Comparison of ENCODE assay signal across 9 mouse cellular contexts in the genomic region with DNA sequence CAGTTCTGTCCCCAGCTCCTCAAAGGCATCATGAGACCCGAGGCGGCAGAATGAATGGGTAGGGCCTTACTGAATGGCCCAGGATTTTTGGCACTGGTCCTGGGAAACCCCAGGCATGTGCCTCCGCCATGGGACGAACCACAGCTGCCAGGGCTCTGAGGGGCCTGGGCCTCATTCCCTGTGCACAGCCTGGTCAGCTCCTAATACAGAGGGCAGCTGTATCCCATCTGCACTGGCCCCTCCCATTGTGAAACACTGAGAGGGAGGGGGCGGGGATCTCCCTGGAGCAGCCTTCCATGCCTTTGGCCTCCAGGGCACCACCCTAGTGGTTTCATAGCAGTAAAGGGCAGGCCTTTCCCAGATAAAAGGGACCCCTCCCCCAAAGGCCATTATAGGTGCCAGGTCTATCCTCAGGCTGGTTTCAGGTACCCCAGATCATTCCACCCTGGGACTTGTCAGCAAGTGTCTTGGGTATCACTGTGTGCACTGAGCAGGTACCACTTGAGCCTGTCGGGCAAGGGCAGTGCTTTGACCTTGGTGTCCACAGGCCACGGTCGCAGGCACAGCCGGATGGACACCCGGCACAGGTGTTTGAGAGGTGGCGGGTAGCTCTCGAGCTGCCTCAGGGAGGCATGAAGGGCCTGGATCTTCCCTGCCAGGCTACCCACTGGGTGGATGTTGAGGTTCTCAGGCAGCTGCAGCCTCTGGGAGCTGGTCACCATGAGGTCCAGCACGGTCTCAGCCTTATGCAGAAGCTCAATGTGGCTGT. TPM values are rescaled to one million over a fixed set of nuclear protein-coding genes. Genes with fewer than 3 reads are reported as not detected.
DNase-seq lines count a peak whose midpoint lies in the region; ATAC-seq lines count a peak whose summit lies in the region.
"Had no signal": no experiment of that assay in that cellular context is flagged by ENCODE, and none has a peak within 500 bp of the region (broad histone marks: within the 10 kb centered on the region; RNA-seq: fewer than 3 reads in every experiment).

No protein-coding gene starts in this region.

- peaks cover 60% of the 10 kb centered on the region for H3K36me3 ChIP-seq in heart, embryonic 15.5 days
- peaks cover 77% of the 10 kb centered on the region for H3K36me3 ChIP-seq in neural tube, embryonic 13.5 days

- peaks cover 43% of the 10 kb centered on the region for H3K4me1 ChIP-seq in heart, embryonic 15.5 days (replicated peaks)
- peaks cover 38% of the 10 kb centered on the region for H3K4me1 ChIP-seq in neural tube, embryonic 13.5 days (replicated peaks)

- 0 out of 2 replicates have a peak overlapping the region, but pooled peaks have one; percentile 35 for H3K27ac ChIP-seq in heart, embryonic 15.5 days
- peak overlapping the region; percentile 68 for H3K27ac ChIP-seq in neural tube, embryonic 13.5 days (replicated peaks)
- H3K27ac ChIP-seq: liver, embryonic 14.5 days had no signal

- no peaks in the 10 kb centered on the region for H3K9me3 ChIP-seq in heart, embryonic 15.5 days (replicated peaks)
- H3K9me3 ChIP-seq in neural tube, embryonic 13.5 days: no peaks in the 10 kb centered on the region

- H3K27me3 ChIP-seq in heart, embryonic 15.5 days: no peaks in the 10 kb centered on the region
- no peaks in the 10 kb centered on the region for H3K27me3 ChIP-seq in neural tube, embryonic 13.5 days

- peak; percentile 43 for DNase-seq in adrenal gland, adult 2 months
- no peak for DNase-seq in adrenal gland, adult 18-20 months (ENCODE audit: low spot score in 2 of 2)
- peak; percentile 69 to 73 for DNase-seq in right cerebral cortex, postnatal 10 days (ENCODE audit: low spot score in 2 of 2)
- DNase-seq in right cerebral cortex, adult 2 months (ENCODE audit: low spot score in 2 of 2): no peak
- DNase-seq in kidney, postnatal 25 days: peak; percentile 68 to 82

- no peak overlapping the region for H3K4me3 ChIP-seq in heart, embryonic 15.5 days
- H3K4me3 ChIP-seq in neural tube, embryonic 13.5 days: no peak overlapping the region

- H3K4me2 ChIP-seq in heart, embryonic 15.5 days: no peak overlapping the region
- no peak overlapping the region for H3K4me2 ChIP-seq in neural tube, embryonic 13.5 days

- H3K9ac ChIP-seq in heart, embryonic 15.5 days: no peak overlapping the region
- no peak overlapping the region for H3K9ac ChIP-seq in neural tube, embryonic 13.5 days
- H3K9ac ChIP-seq: liver, embryonic 14.5 days had no signal

- ATAC-seq in heart, embryonic 15.5 days (replicated peaks; ENCODE audit: insufficient number of reproducible peaks, insufficient read depth, low FRiP score, low read depth): peak; percentile 21; the same call in 1 of the 2 replicates
- ATAC-seq in neural tube, embryonic 13.5 days (ENCODE audit: low read depth): peak; percentile 44; the same call in 1 of the 2 replicates
- no peak for ATAC-seq in megakaryocyte, adult 5-6 weeks (ENCODE audit: poor library complexity, severe bottlenecking)

- 60% methylated on average over 13 of the region's 13 CpGs for whole genome bisulfite sequencing in heart, embryonic 15.5 days
- WGBS in neural tube, embryonic 13.5 days: 62% methylated on average over 13 of the region's 13 CpGs

RNA-seq across cellular contexts. Expression of gene Asb6, which starts 6.6 kb away (rescaled TPM):
- total RNA-seq in adrenal gland, adult 2 months (2021): 10 to 100 TPM; 24.7 to 30.3 TPM
- 58.2 and 62.5 TPM in 2 replicates for polyA plus RNA-seq in adrenal gland, adult 2 months (2012; rRNA removed)
- 10 to 100 TPM; 27.1 to 33.8 TPM for total RNA-seq in adrenal gland, adult 18-20 months (2021)
- 17.2 and 22.4 TPM in 2 replicates for polyA plus RNA-seq in heart, embryonic 15.5 days (2015; fragmentation: Nextera tagmentation; extraction: Ambion mirVana)
- 38.2 and 39.8 TPM in 2 replicates for polyA plus RNA-seq in neural tube, embryonic 13.5 days (2015; fragmentation: Nextera tagmentation; extraction: Ambion mirVana)
- total RNA-seq in megakaryocyte, adult 5-6 weeks (2015): 4.3 and 6.1 TPM in 2 replicates
- 12.6 and 17.1 TPM in 2 replicates for total RNA-seq in megakaryocyte, adult 5-6 weeks (2017)

RNA-seq across cellular contexts. Expression of gene Prrx2, which starts 11.2 kb away (rescaled TPM):
- 1 to 10 TPM; 2.1 to 2.2 TPM for total RNA-seq in adrenal gland, adult 2 months (2021)
- polyA plus RNA-seq in adrenal gland, adult 2 months (2012; rRNA removed): 4.3 and 5.0 TPM in 2 replicates
- total RNA-seq in adrenal gland, adult 18-20 months (2021): 1 to 10 TPM in 1 of 2 experiments, under 1 TPM in 1; 0.33 to 1.8 TPM
- 14.1 and 20.1 TPM in 2 replicates for polyA plus RNA-seq in heart, embryonic 15.5 days (2015; fragmentation: Nextera tagmentation; extraction: Ambion mirVana)
- 1.7 and 4.9 TPM in 2 replicates for polyA plus RNA-seq in neural tube, embryonic 13.5 days (2015; fragmentation: Nextera tagmentation; extraction: Ambion mirVana)
- total RNA-seq in megakaryocyte, adult 5-6 weeks (2015): not detected in 2 replicates
- not detected in 2 replicates for total RNA-seq in megakaryocyte, adult 5-6 weeks (2017)

RNA-seq across cellular contexts. Expression of gene Ntmt1, which starts 15.9 kb away (rescaled TPM):
- 10 to 100 TPM; 33.5 to 45.4 TPM for total RNA-seq in adrenal gland, adult 2 months (2021)
- 69.9 and 77.1 TPM in 2 replicates for polyA plus RNA-seq in adrenal gland, adult 2 months (2012; rRNA removed)
- 10 to 100 TPM; 35.2 to 42.8 TPM for total RNA-seq in adrenal gland, adult 18-20 months (2021)
- 75.8 and 77.2 TPM in 2 replicates for polyA plus RNA-seq in heart, embryonic 15.5 days (2015; fragmentation: Nextera tagmentation; extraction: Ambion mirVana)
- 101 and 107 TPM in 2 replicates for polyA plus RNA-seq in neural tube, embryonic 13.5 days (2015; fragmentation: Nextera tagmentation; extraction: Ambion mirVana)
- total RNA-seq in megakaryocyte, adult 5-6 weeks (2015): 4.1 and 9.5 TPM in 2 replicates
- 7.9 TPM in 2 replicates for total RNA-seq in megakaryocyte, adult 5-6 weeks (2017)

RNA-seq across cellular contexts. Expression of gene 1700001O22Rik, which starts 20.1 kb away (rescaled TPM):
- 1 to 10 TPM; 1.8 to 5.0 TPM for total RNA-seq in adrenal gland, adult 2 months (2021)
- 2.8 and 3.6 TPM in 2 replicates for polyA plus RNA-seq in adrenal gland, adult 2 months (2012; rRNA removed)
- total RNA-seq in adrenal gland, adult 18-20 months (2021): 1 to 10 TPM; 2.1 to 2.8 TPM
- polyA plus RNA-seq in heart, embryonic 15.5 days (2015; fragmentation: Nextera tagmentation; extraction: Ambion mirVana): 2.1 and 2.6 TPM in 2 replicates
- 0.91 and 1.3 TPM in 2 replicates for polyA plus RNA-seq in neural tube, embryonic 13.5 days (2015; fragmentation: Nextera tagmentation; extraction: Ambion mirVana)
- not detected in 2 replicates for total RNA-seq in megakaryocyte, adult 5-6 weeks (2015)
- 0.45 TPM in 1 of 2 replicates, not detected in the other for total RNA-seq in megakaryocyte, adult 5-6 weeks (2017)
- polyA plus RNA-seq: liver, embryonic 14.5 days had no signal

Comparison
In these comparisons a context has a peak if more than half of its experiments do, and no peak if none do; other contexts are left out.
1. DNase-seq: peak in adrenal gland, adult 2 months (single experiment), right cerebral cortex, postnatal 10 days (2 of 2) and kidney, postnatal 25 days (2 of 2); none in adrenal gland, adult 18-20 months (0 of 2) and right cerebral cortex, adult 2 months (0 of 2).